In the genomic region with DNA sequence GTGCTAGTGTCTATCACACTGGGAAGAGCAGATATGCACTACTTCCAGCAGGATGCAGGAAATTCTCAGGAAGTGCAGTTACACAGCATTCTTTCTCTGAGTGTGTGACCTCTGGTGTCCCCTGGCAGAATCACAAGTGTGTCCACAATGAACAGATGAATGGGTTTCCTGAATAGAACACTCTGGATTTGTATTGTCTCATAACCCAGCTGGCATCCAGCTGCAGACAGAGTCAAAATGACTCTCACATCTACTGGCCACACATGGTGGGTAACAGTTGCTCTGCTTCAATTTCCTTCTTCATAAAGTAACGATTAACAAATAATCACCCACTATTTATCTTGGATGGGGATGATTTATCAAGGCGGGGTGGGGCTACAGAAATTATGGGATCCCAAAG, we compare ENCODE assay signal across 11 mouse cellular contexts. TPM values are rescaled to one million over a fixed set of nuclear protein-coding genes. Genes with fewer than 3 reads are reported as not detected.
DNase-seq lines count a peak whose midpoint lies in the region; ATAC-seq lines count a peak whose summit lies in the region.
"Had no signal": no experiment of that assay in that cellular context is flagged by ENCODE, and none has a peak within 500 bp of the region (broad histone marks: within the 10 kb centered on the region; RNA-seq: fewer than 3 reads in every experiment).

No protein-coding gene starts in this region.

- ATAC-seq in heart, embryonic 12.5 days (ENCODE audit: insufficient number of reproducible peaks, low FRiP score), result no peak
- no peak for ATAC-seq in hindbrain, embryonic 13.5 days (ENCODE audit: low FRiP score)
- ATAC-seq in erythroid progenitor cell, adult 5-6 weeks (replicated peaks; ENCODE audit: low FRiP score, poor library complexity, severe bottlenecking), result no peak
- ATAC-seq: CD4-positive, CD25-positive, alpha-beta regulatory T cell, adult 4 months had no signal

- no peaks in the 10 kb centered on the region for H3K36me3 ChIP-seq in heart, embryonic 12.5 days
- no peaks in the 10 kb centered on the region for H3K36me3 ChIP-seq in hindbrain, embryonic 13.5 days
- H3K36me3 ChIP-seq: limb, embryonic 15.5 days had no signal

- no peaks in the 10 kb centered on the region for H3K27me3 ChIP-seq in heart, embryonic 12.5 days (replicated peaks)
- no peaks in the 10 kb centered on the region for H3K27me3 ChIP-seq in hindbrain, embryonic 13.5 days
- H3K27me3 ChIP-seq: limb, embryonic 15.5 days had no signal

- DNase-seq in heart, postnatal 10 days, result peak; percentile 22 to 35
- peak; percentile 21 for DNase-seq in ZHBTc4 (ENCODE audit: low read depth, low spot score)
- DNase-seq in lung, postnatal 36 days, result peak; percentile 57
- DNase-seq in adrenal gland, postnatal 36 days, result no peak
- DNase-seq in left cerebral cortex, postnatal 10 days (ENCODE audit: extremely low spot score in 1 of 2, low spot score in 2 of 2), result no peak
- DNase-seq: spleen, adult 18-20 months had no signal

- H3K9ac ChIP-seq in heart, embryonic 12.5 days, result no peak overlapping the region
- no peak overlapping the region for H3K9ac ChIP-seq in hindbrain, embryonic 13.5 days
- H3K9ac ChIP-seq: limb, embryonic 15.5 days had no signal

- intact Hi-C loops in heart, postnatal 10 days (cut with DNase I), result no loop called here
- intact Hi-C loops in left cerebral cortex, postnatal 10 days (cut with DNase I), result no loop called here

- H3K9me3 ChIP-seq in heart, embryonic 12.5 days (replicated peaks), result no peaks in the 10 kb centered on the region
- H3K9me3 ChIP-seq in hindbrain, embryonic 13.5 days, result no peaks in the 10 kb centered on the region
- H3K9me3 ChIP-seq: limb, embryonic 15.5 days had no signal

- H3K27ac ChIP-seq in heart, embryonic 12.5 days (ENCODE audit: poor library complexity, severe bottlenecking), result no peak overlapping the region
- H3K27ac ChIP-seq in hindbrain, embryonic 13.5 days, result 0 out of 2 replicates have a peak overlapping the region, but pooled peaks have one; percentile 25
- H3K27ac ChIP-seq: limb, embryonic 15.5 days had no signal

- H3K4me1 ChIP-seq in heart, embryonic 12.5 days (replicated peaks), result peaks cover 5% of the 10 kb centered on the region; the same call in 1 of the 2 replicates
- H3K4me1 ChIP-seq in hindbrain, embryonic 13.5 days (replicated peaks), result peaks cover 19% of the 10 kb centered on the region
- H3K4me1 ChIP-seq: limb, embryonic 15.5 days had no signal

- WGBS in heart, embryonic 12.5 days, result 77% methylated on average over 2 of the region's 2 CpGs
- WGBS in hindbrain, embryonic 13.5 days, result 72% methylated on average over 2 of the region's 2 CpGs

- H3K4me2 ChIP-seq in heart, embryonic 12.5 days, result no peak overlapping the region
- H3K4me2 ChIP-seq in hindbrain, embryonic 13.5 days, result no peak overlapping the region
- H3K4me2 ChIP-seq: limb, embryonic 15.5 days had no signal

- no peak overlapping the region for H3K4me3 ChIP-seq in heart, embryonic 12.5 days
- no peak overlapping the region for H3K4me3 ChIP-seq in hindbrain, embryonic 13.5 days
- H3K4me3 ChIP-seq: limb, embryonic 15.5 days had no signal

RNA-seq across cellular contexts. Expression of a gene that starts 43.5 kb away (rescaled TPM):
- under 1 TPM; 0.12 to 0.24 TPM for total RNA-seq in heart, postnatal 10 days (2021)
- polyA plus RNA-seq in heart, embryonic 12.5 days (2016; fragmentation: Nextera tagmentation; extraction: Ambion mirVana), result 0.04 and 0.09 TPM in 2 replicates
- polyA plus RNA-seq in hindbrain, embryonic 13.5 days (2015; fragmentation: Nextera tagmentation; extraction: Ambion mirVana), result 6.8 and 7.3 TPM in 2 replicates
- total RNA-seq in adrenal gland, postnatal 36 days (2021), result 10 to 100 TPM; 30.1 to 32.8 TPM
- 10 to 100 TPM; 94.4 to 99.5 TPM for total RNA-seq in left cerebral cortex, postnatal 10 days (2021)
- total RNA-seq in erythroid progenitor cell, adult 5-6 weeks (2015; ENCODE audit: low replicate concordance), result not detected in 2 replicates
- total RNA-seq in erythroid progenitor cell, adult 5-6 weeks (2017; ENCODE audit: low replicate concordance), result not detected in 2 replicates
- polyA plus RNA-seq: CD4-positive, CD25-positive, alpha-beta regulatory T cell, adult 4 months had no signal

Comparison
In these comparisons a context has a peak if more than half of its experiments do, and no peak if none do; other contexts are left out.
1. DNase-seq: peak in heart, postnatal 10 days (2 of 2), ZHBTc4 (single experiment) and lung, postnatal 36 days (single experiment); none in adrenal gland, postnatal 36 days (0 of 2) and left cerebral cortex, postnatal 10 days (0 of 2).
2. RNA of a gene that starts 43.5 kb away (total RNA-seq): 94.4 to 99.5 TPM in left cerebral cortex, postnatal 10 days and 30.1 to 32.8 TPM in adrenal gland, postnatal 36 days; 0.12 to 0.24 TPM in heart, postnatal 10 days and not detected in erythroid progenitor cell, adult 5-6 weeks; every median in the first group is over 10 times any median in the second.